Comparison of ENCODE assay signal across 22 mouse cellular contexts in genomic region chr1:38456719-38457269, GRCm38 (mm10).
DNase-seq lines count a peak whose midpoint lies in the region; ATAC-seq and TF ChIP-seq lines count a peak whose summit lies in the region.
"Had no signal": no experiment of that assay in that cellular context is flagged by ENCODE, and none has a peak within 500 bp of the region (broad histone marks: within the 10 kb centered on the region; RNA-seq: fewer than 3 reads in every experiment).

No protein-coding gene starts in this region.

- H3K4me2 ChIP-seq in forebrain, embryonic 16.5 days (ENCODE audit: low read length), result no peak overlapping the region
- H3K4me2 ChIP-seq in forebrain, embryonic 11.5 days (ENCODE audit: low read depth, low read length, severe bottlenecking), result no peak overlapping the region
- no peak overlapping the region for H3K4me2 ChIP-seq in heart, embryonic 14.5 days (ENCODE audit: low read length)
- no peak overlapping the region for H3K4me2 ChIP-seq in lung, embryonic 15.5 days
- no peak overlapping the region for H3K4me2 ChIP-seq in stomach, embryonic 14.5 days (replicated peaks; ENCODE audit: low read depth, low read length)
- no peak overlapping the region for H3K4me2 ChIP-seq in stomach, postnatal 0 days (replicated peaks; ENCODE audit: low read depth)

- 0 out of 2 replicates have a peak, but pooled peaks have one; percentile 43 for ATAC-seq in forebrain, embryonic 16.5 days
- no peak for ATAC-seq in forebrain, embryonic 11.5 days (replicated peaks; ENCODE audit: low FRiP score)
- peak; percentile 43; the same call in 1 of the 2 replicates for ATAC-seq in heart, embryonic 14.5 days (ENCODE audit: insufficient number of reproducible peaks, insufficient read depth, low FRiP score, low read depth)
- 0 out of 2 replicates have a peak, but pooled peaks have one; percentile 19 for ATAC-seq in lung, embryonic 15.5 days (ENCODE audit: borderline replicate concordance, extremely low read depth, low FRiP score, low TSS enrichment)
- 0 out of 2 replicates have a peak, but pooled peaks have one; percentile 37 for ATAC-seq in stomach, embryonic 14.5 days (ENCODE audit: insufficient number of reproducible peaks, insufficient read depth, low FRiP score, low read depth)
- ATAC-seq in stomach, postnatal 0 days (ENCODE audit: low FRiP score, low TSS enrichment), result no peak
- ATAC-seq: activated CD4-positive, CD25-positive, alpha-beta regulatory T cell, adult 4 months; inflammation-experienced regulatory T-cells, adult 6 months; lung, postnatal 0 days had no signal

- TF ChIP-seq CTCF in stomach, postnatal 0 days (IDR thresholded peaks at IDR 0.05; ENCODE audit: low read depth), result no peak

- H3K4me3 ChIP-seq in forebrain, embryonic 16.5 days (replicated peaks; ENCODE audit: low read length), result no peak overlapping the region
- no peak overlapping the region for H3K4me3 ChIP-seq in forebrain, embryonic 11.5 days (ENCODE audit: low read depth, low read length)
- no peak overlapping the region for H3K4me3 ChIP-seq in heart, embryonic 14.5 days (ENCODE audit: control insufficient read depth in 1 of 2, insufficient read depth in 1 of 2, low read depth in 1 of 2, low read length in 2 of 2)
- H3K4me3 ChIP-seq in lung, embryonic 15.5 days, result no peak overlapping the region
- no peak overlapping the region for H3K4me3 ChIP-seq in stomach, embryonic 14.5 days (ENCODE audit: low read depth, low read length)
- H3K4me3 ChIP-seq in stomach, postnatal 0 days (ENCODE audit: low read depth, low read length), result no peak overlapping the region
- H3K4me3 ChIP-seq: forebrain, embryonic 10.5 days; gastrocnemius, adult 2 months had no signal

- no peak for DNase-seq in forebrain, embryonic 11.5 days (ENCODE audit: low spot score)
- no peak for DNase-seq in heart, postnatal 36 days
- DNase-seq in lung, postnatal 36 days, result no peak
- DNase-seq in stomach, postnatal 0 days (ENCODE audit: low spot score), result no peak
- DNase-seq: adrenal gland, adult 8-10 months; cerebellum, adult 11-12 months; cerebellum, postnatal 10 days; gastrocnemius, adult 2 months; kidney, adult 2 months; kidney, postnatal 25 days; layer of hippocampus, postnatal 36 days; midbrain, embryonic 14.5 days; right cerebral cortex, postnatal 14 days; thymus, postnatal 14 days had no signal

- H3K4me1 ChIP-seq in forebrain, embryonic 16.5 days (replicated peaks; ENCODE audit: control insufficient read depth, insufficient read depth, low read length), result peaks cover 9% of the 10 kb centered on the region
- H3K4me1 ChIP-seq in forebrain, embryonic 11.5 days (replicated peaks; ENCODE audit: control insufficient read depth, insufficient read depth, low read length), result no peaks in the 10 kb centered on the region; the same call in 1 of the 2 replicates
- H3K4me1 ChIP-seq in heart, embryonic 14.5 days (ENCODE audit: control insufficient read depth in 2 of 2, insufficient read depth in 2 of 2, low read length in 2 of 2), result peaks cover 12 to 20% of the 10 kb centered on the region in 2 experiments
- peaks cover 5% of the 10 kb centered on the region for H3K4me1 ChIP-seq in lung, embryonic 15.5 days
- no peaks in the 10 kb centered on the region for H3K4me1 ChIP-seq in stomach, embryonic 14.5 days (ENCODE audit: control insufficient read depth, insufficient read depth, low read length)
- no peaks in the 10 kb centered on the region for H3K4me1 ChIP-seq in stomach, postnatal 0 days (replicated peaks; ENCODE audit: control insufficient read depth, insufficient read depth)

- intact Hi-C loops in heart, postnatal 36 days (cut with DNase I), result no loop called here

- no peaks in the 10 kb centered on the region for H3K9me3 ChIP-seq in forebrain, embryonic 16.5 days (ENCODE audit: control insufficient read depth, low read length)
- H3K9me3 ChIP-seq in forebrain, embryonic 11.5 days (ENCODE audit: control insufficient read depth, low read length), result no peaks in the 10 kb centered on the region
- H3K9me3 ChIP-seq in heart, embryonic 14.5 days (ENCODE audit: control insufficient read depth, low read length), result no peaks in the 10 kb centered on the region
- H3K9me3 ChIP-seq in lung, embryonic 15.5 days, result no peaks in the 10 kb centered on the region
- H3K9me3 ChIP-seq in stomach, embryonic 14.5 days (ENCODE audit: control insufficient read depth, low read depth, low read length), result no peaks in the 10 kb centered on the region
- H3K9me3 ChIP-seq in stomach, postnatal 0 days (ENCODE audit: control insufficient read depth, low read length), result no peaks in the 10 kb centered on the region
- H3K9me3 ChIP-seq: forebrain, embryonic 10.5 days had no signal

- WGBS in forebrain, embryonic 16.5 days, result 54% methylated on average over 7 of the region's 7 CpGs
- 66% methylated on average over 7 of the region's 7 CpGs for WGBS in forebrain, embryonic 11.5 days
- WGBS in heart, embryonic 14.5 days, result 26% methylated on average over 7 of the region's 7 CpGs
- 57% methylated on average over 7 of the region's 7 CpGs for WGBS in lung, embryonic 15.5 days
- WGBS in stomach, embryonic 14.5 days, result 57% methylated on average over 7 of the region's 7 CpGs
- WGBS in stomach, postnatal 0 days, result 56% methylated on average over 7 of the region's 7 CpGs

- H3K27me3 ChIP-seq in forebrain, embryonic 16.5 days (replicated peaks; ENCODE audit: control insufficient read depth, insufficient read depth, low read length), result no peaks in the 10 kb centered on the region
- H3K27me3 ChIP-seq in forebrain, embryonic 11.5 days (ENCODE audit: control insufficient read depth, insufficient read depth, low read length), result no peaks in the 10 kb centered on the region
- H3K27me3 ChIP-seq in heart, embryonic 14.5 days (ENCODE audit: control insufficient read depth, insufficient read depth, low read length), result no peaks in the 10 kb centered on the region
- H3K27me3 ChIP-seq in lung, embryonic 15.5 days, result no peaks in the 10 kb centered on the region
- no peaks in the 10 kb centered on the region for H3K27me3 ChIP-seq in stomach, embryonic 14.5 days (ENCODE audit: control insufficient read depth, insufficient read depth, low read length)
- H3K27me3 ChIP-seq in stomach, postnatal 0 days (ENCODE audit: control insufficient read depth, insufficient read depth, low read length), result no peaks in the 10 kb centered on the region

- H3K36me3 ChIP-seq in forebrain, embryonic 16.5 days (ENCODE audit: control insufficient read depth, insufficient read depth), result no peaks in the 10 kb centered on the region
- H3K36me3 ChIP-seq in forebrain, embryonic 11.5 days (ENCODE audit: control insufficient read depth, insufficient read depth, low read length), result no peaks in the 10 kb centered on the region
- no peaks in the 10 kb centered on the region for H3K36me3 ChIP-seq in heart, embryonic 14.5 days (ENCODE audit: control insufficient read depth, insufficient read depth, low read length)
- no peaks in the 10 kb centered on the region for H3K36me3 ChIP-seq in lung, embryonic 15.5 days
- no peaks in the 10 kb centered on the region for H3K36me3 ChIP-seq in stomach, embryonic 14.5 days (ENCODE audit: control insufficient read depth, insufficient read depth, low read length)
- H3K36me3 ChIP-seq in stomach, postnatal 0 days (ENCODE audit: control insufficient read depth, insufficient read depth, low read length), result no peaks in the 10 kb centered on the region
- H3K36me3 ChIP-seq: forebrain, embryonic 10.5 days had no signal

- no peak overlapping the region for H3K9ac ChIP-seq in forebrain, embryonic 16.5 days (replicated peaks; ENCODE audit: low read depth, low read length)
- H3K9ac ChIP-seq in forebrain, embryonic 11.5 days (ENCODE audit: low read length), result no peak overlapping the region
- H3K9ac ChIP-seq in heart, embryonic 14.5 days (ENCODE audit: low read length), result no peak overlapping the region
- no peak overlapping the region for H3K9ac ChIP-seq in lung, embryonic 15.5 days
- H3K9ac ChIP-seq in stomach, embryonic 14.5 days (replicated peaks; ENCODE audit: low read depth, low read length), result no peak overlapping the region
- H3K9ac ChIP-seq in stomach, postnatal 0 days (ENCODE audit: low read length), result no peak overlapping the region

- no peak for TF ChIP-seq EP300 in stomach, postnatal 0 days (optimal IDR thresholded peaks at IDR 0.05)

- H3K27ac ChIP-seq in forebrain, embryonic 16.5 days (ENCODE audit: low read length), result no peak overlapping the region
- no peak overlapping the region for H3K27ac ChIP-seq in forebrain, embryonic 11.5 days (ENCODE audit: low read depth, low read length)
- H3K27ac ChIP-seq in heart, embryonic 14.5 days (replicated peaks in 1 of 2; ENCODE audit: control insufficient read depth in 1 of 2, insufficient read depth in 1 of 2, low read depth in 2 of 2, low read length in 2 of 2), result peak overlapping the region in 1 of 2 experiments; percentile 45; a peak in 2 of 4 replicates
- no peak overlapping the region for H3K27ac ChIP-seq in lung, embryonic 15.5 days
- H3K27ac ChIP-seq in stomach, embryonic 14.5 days (ENCODE audit: low read length), result no peak overlapping the region
- no peak overlapping the region for H3K27ac ChIP-seq in stomach, postnatal 0 days (replicated peaks)
- H3K27ac ChIP-seq: forebrain, embryonic 10.5 days; gastrocnemius, adult 2 months had no signal

Comparison
In these comparisons a context has a peak if more than half of its experiments do, and no peak if none do; other contexts are left out.
1. ATAC-seq: peak in forebrain, embryonic 16.5 days (single experiment), heart, embryonic 14.5 days (single experiment), lung, embryonic 15.5 days (single experiment) and stomach, embryonic 14.5 days (single experiment); none in forebrain, embryonic 11.5 days (single experiment) and stomach, postnatal 0 days (single experiment).